Mouse (Mus musculus): ENCODE data around the gene Sfxn2.
A peak's percentile ranks its signal among the peaks of the same experiment; 100 is the strongest.

Sfxn2 gene

GRCm38 (mm10) chr19:46629807-46630206 is 56.6 kb downstream of the Sfxn2 start:
- no peak for DNase-seq (ENCODE audit: low spot score in 2 of 2)

DNA sequence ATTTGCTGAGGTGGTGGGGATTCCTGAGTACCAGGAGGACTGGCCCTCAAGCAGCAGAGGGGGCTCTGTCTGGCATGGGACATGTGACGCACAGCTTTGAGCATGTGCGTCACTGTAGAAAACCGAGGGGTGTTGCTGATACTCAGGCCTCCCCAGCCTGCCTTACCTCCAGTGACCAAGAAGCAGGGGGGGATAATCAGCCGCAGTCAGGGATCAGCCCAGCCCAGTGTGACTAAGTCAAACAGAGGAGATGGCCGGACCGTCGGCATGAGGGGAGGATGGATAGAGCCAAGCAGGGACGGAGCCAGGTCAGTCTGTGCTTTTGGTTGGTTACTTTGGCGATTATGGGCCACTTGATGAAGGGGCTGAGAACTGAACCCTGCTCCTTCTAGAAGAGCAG is 58.5 kb downstream of the Sfxn2 start:
- no peak for DNase-seq (ENCODE audit: low spot score in 2 of 2)

GRCm38 (mm10) chr19:46635766-46636165 is 62.6 kb downstream of the Sfxn2 start:
- no peak for DNase-seq (ENCODE audit: low spot score in 2 of 2)

DNA sequence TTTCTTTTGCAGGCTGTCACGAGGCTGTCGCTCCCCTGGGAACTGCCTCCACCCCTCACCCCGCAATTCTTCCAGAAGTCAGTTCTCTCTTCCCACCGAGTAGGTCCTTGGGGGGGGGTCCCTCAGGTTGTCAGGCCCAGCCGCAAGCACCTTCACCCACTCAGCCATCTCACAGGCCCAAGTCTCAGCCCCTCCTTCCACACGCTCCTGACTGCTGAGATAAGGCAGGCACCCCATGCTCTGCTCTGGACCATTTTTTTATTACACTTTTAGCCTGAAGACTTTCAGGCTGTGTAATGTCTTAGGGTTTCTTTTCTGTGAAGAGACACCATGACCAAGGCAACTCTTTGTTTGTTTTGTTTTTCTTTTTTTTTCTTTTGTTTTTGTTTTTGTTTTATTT is 64.4 kb downstream of the Sfxn2 start:
- DNase-seq (ENCODE audit: low spot score in 2 of 2), result no peak

GRCm38 (mm10) chr19:46639053-46639452 is 65.9 kb downstream of the Sfxn2 start:
- no peak for DNase-seq (ENCODE audit: low spot score in 2 of 2)

DNA sequence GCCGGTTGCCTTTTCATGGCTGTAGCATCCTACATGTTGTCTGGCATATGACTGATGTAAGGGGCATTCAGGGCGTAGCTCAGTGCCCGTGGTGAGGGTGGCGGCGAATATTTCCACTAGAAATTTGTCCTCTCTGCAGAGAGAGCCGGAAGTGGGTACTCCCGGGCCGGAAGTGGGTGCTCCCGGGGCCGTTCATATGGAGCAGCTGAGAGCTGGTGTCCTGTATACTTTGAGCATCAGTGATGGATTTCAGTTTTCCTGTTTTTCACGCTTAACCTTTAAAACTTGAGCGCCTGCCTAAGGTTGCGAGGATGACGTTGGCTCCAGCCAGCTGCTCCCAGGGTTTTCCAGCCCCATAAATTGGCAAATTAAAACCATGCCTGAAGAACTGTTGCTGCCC is 66.3 kb downstream of the Sfxn2 start:
- no peak for DNase-seq (ENCODE audit: low spot score in 2 of 2)

DNA sequence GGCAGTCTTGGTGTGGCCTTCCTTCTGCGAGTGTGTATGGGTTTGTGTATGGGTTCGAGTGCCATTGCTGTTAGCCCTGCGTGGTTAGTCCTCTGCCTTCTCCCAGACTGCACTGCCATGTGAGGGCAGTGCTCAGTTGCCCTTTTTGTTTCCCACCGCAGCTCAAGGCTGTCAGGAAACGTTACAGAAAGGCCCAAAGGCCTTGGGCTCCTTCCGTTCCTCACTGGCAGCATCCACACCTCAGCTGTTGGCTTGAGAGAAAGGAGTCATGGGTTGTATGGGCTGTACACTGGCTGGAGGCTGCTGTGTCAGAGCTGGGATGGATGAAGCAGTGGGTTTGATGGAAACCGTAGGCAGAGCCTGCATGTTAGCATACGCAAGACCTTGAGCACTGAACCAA is 67.6 kb downstream of the Sfxn2 start:
- no peak for DNase-seq (ENCODE audit: low spot score in 2 of 2)

GRCm38 (mm10) chr19:46641420-46642085 is 68.4 kb downstream of the Sfxn2 start:
- DNase-seq (ENCODE audit: low spot score in 2 of 2), result peak; percentile 80 to 85

- DNase-seq (ENCODE audit: low spot score in 2 of 2), result no peak
Measured at GRCm38 (mm10) chr19:46642136-46642753, 69.1 kb downstream of the Sfxn2 start.

GRCm38 (mm10) chr19:46643236-46643635 is 70.1 kb downstream of the Sfxn2 start:
- peak in 1 of 2 experiments; percentile 54 for DNase-seq (ENCODE audit: low spot score in 2 of 2)

GRCm38 (mm10) chr19:46644343-46644792 is 71.2 kb downstream of the Sfxn2 start:
- DNase-seq (ENCODE audit: low spot score in 2 of 2), result peak in 1 of 2 experiments; percentile 40

DNA sequence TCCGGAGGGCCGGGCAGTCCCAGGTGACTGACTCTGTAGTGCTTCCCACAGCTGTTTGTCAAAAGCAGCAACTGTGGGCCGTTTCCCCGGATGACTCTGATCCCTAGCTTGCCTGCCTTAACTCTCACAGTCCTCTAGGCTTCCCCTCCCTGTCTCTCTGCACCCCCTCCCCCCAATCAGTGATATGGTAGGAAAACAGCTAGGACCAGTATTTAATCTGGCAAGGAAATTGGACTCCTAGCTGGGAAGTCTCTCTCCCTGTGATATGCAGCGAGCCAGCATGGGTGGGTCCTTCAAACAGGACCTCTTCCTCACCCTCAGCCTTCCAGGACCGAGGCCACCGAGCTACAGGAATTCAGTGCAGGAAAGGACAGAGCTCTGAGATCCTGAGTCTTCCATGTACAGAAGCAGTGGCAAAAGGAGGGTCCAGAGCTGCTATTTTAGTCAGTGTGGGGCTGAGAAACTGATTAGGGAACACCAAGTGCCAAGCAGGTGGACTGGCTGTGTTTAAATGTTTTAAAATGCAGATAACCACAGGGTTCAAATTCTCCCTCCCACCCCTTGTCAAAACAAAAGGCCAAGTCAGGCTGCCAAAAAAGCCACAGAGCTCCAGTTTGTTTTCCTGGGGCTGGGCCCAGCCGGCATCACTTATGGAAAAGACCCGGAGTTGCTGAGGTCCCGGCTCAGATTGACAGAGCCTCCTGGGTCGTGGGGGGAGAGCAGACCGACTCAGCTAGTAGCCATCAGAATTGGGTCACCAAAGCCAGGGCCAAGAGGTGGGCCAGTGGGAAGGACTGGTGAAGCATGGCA is 71.8 kb downstream of the Sfxn2 start:
- DNase-seq (ENCODE audit: low spot score in 2 of 2), result peak; percentile 82 to 86

- DNase-seq (ENCODE audit: low spot score in 2 of 2), result no peak
Measured at GRCm38 (mm10) chr19:46646041-46646481, 72.9 kb downstream of the Sfxn2 start.

- peak; percentile 49 to 66 for DNase-seq (ENCODE audit: low spot score in 2 of 2)
Measured at GRCm38 (mm10) chr19:46647254-46647653, 74.1 kb downstream of the Sfxn2 start.
